Mouse (Mus musculus) neural tube, embryonic 15.5 days (tissue): ENCODE data around the gene Hdac11. TPM values are rescaled to one million over a fixed set of nuclear protein-coding genes. Genes with fewer than 3 reads are reported as not detected.

Experiments used
- ATAC-seq: fragments of 200-750 bp; cut with Nextera tagmentation; 2 replicates; pipeline ENCODE4 v1.8.0; 2017; ENCODE audit warnings: mild to moderate bottlenecking, moderate TSS enrichment, moderate library complexity; ENCODE audit not compliant: low FRiP score
- H3K27ac ChIP-seq: fragments of 300-500 bp; sonication (generic); replicated peaks from 2 replicates; pipeline ENCODE4 v1.5.1; 2015; ENCODE audit warnings: mild to moderate bottlenecking, inconsistent platforms
- H3K27me3 ChIP-seq: fragments of 300-500 bp; sonication (generic); replicated peaks from 2 replicates; pipeline ENCODE4 v1.6.1; 2015; ENCODE audit warnings: inconsistent platforms
- H3K36me3 ChIP-seq: fragments of 300-500 bp; sonication (generic); 2 replicates; pipeline ENCODE4 v1.6.1; 2015; ENCODE audit warnings: inconsistent platforms
- H3K4me1 ChIP-seq: fragments of 300-500 bp; sonication (generic); 2 replicates; pipeline ENCODE4 v1.6.1; 2015; ENCODE audit warnings: inconsistent platforms
- H3K4me2 ChIP-seq: fragments of 300-500 bp; sonication (generic); 2 replicates; pipeline ENCODE4 v1.6.1; 2015; ENCODE audit warnings: inconsistent platforms, mild to moderate bottlenecking, moderate library complexity
- H3K4me3 ChIP-seq: fragments of 300-500 bp; sonication (generic); replicated peaks from 2 replicates; pipeline ENCODE4 v1.5.1; 2015; ENCODE audit warnings: mild to moderate bottlenecking, inconsistent platforms
- H3K9ac ChIP-seq: fragments of 300-500 bp; sonication (generic); replicated peaks from 2 replicates; pipeline ENCODE4 v1.6.1; 2015; ENCODE audit warnings: mild to moderate bottlenecking, inconsistent platforms
- H3K9me3 ChIP-seq: fragments of 300-500 bp; sonication (generic); replicated peaks from 2 replicates; pipeline ENCODE4 v1.6.1; 2016; ENCODE audit warnings: inconsistent platforms
- WGBS: fragments of 180-500 bp; shearing (Covaris S2); methylation state at CpG from one replicate; pipeline ENCODE4 v1.1.7; 2015; ENCODE audit warnings: mixed read lengths; 5-methylcytosine and 5-hydroxymethylcytosine counted together
- polyA plus RNA-seq: library from polyadenylated mRNA; unstranded; fragments of >200 nt; fragmentation: Nextera tagmentation; extraction: Ambion mirVana; gene quantifications from 2 replicates; pipeline ENCODE4 v1.2.1, GENCODE M21; 2015

Hdac11 gene
- polyA plus RNA-seq, 1 experiment from 2014 or later: 51.5 TPM

GRCm38 (mm10) chr6:91139846-91140245, 16.6 kb upstream of the Hdac11 start:
- H3K4me3 ChIP-seq: no peak overlapping the region
- WGBS: 27% methylated on average over 4 of the region's 4 CpGs
- no peaks in the 10 kb centered on the region for H3K36me3 ChIP-seq
- ATAC-seq: no peak; the same call in 1 of the 2 replicates
- no peak overlapping the region for H3K9ac ChIP-seq
- no peaks in the 10 kb centered on the region for H3K4me1 ChIP-seq
- no peak overlapping the region for H3K4me2 ChIP-seq
- H3K27ac ChIP-seq: no peak overlapping the region
- H3K9me3 ChIP-seq: no peaks in the 10 kb centered on the region
- H3K27me3 ChIP-seq: no peaks in the 10 kb centered on the region

- peaks cover 26% of the 10 kb centered on the region for H3K4me1 ChIP-seq
- H3K27ac ChIP-seq: peak overlapping the region; percentile 89; the same call in 1 of the 2 replicates
- no peaks in the 10 kb centered on the region for H3K27me3 ChIP-seq
- no peak overlapping the region for H3K9ac ChIP-seq
- H3K36me3 ChIP-seq: no peaks in the 10 kb centered on the region
- H3K4me2 ChIP-seq: no peak overlapping the region
- no peak overlapping the region for H3K4me3 ChIP-seq
- no peaks in the 10 kb centered on the region for H3K9me3 ChIP-seq
- WGBS: 69% methylated on average over 3 of the region's 3 CpGs
- no peak for ATAC-seq
These were observed 11.4 kb upstream of the Hdac11 start for GRCm38 (mm10) chr6:91145056-91145455.

GRCm38 (mm10) chr6:91145572-91145971, 10.9 kb upstream of the Hdac11 start:
- Histone ChIP-seq H3K4me3 (no peak overlapping the region), H3K9me3 (no peaks in the 10 kb centered on the region), H3K36me3 (no peaks in the 10 kb centered on the region), H3K4me1 (peaks cover 26% of the 10 kb centered on the region), H3K9ac (no peak overlapping the region), H3K27me3 (no peaks in the 10 kb centered on the region), H3K27ac (peak overlapping the region; percentile 89; the same call in 1 of the 2 replicates), H3K4me2 (no peak overlapping the region)
- no peak for ATAC-seq
- 53% methylated on average over 5 of the region's 5 CpGs for WGBS

GRCm38 (mm10) chr6:91146443-91147151, 9.9 kb upstream of the Hdac11 start:
- H3K4me2 ChIP-seq: no peak overlapping the region

GRCm38 (mm10) chr6:91147152-91147770, 9.2 kb upstream of the Hdac11 start:
- H3K4me2 ChIP-seq: no peak overlapping the region

More at GRCm38 (mm10) chr6:91146443-91147151, 9.9 kb upstream of the Hdac11 start:
- H3K9me3 ChIP-seq: no peaks in the 10 kb centered on the region
- 12% methylated on average over 5 of the region's 5 CpGs for WGBS
- no peak overlapping the region for H3K4me3 ChIP-seq
- peak overlapping the region; percentile 89 for H3K27ac ChIP-seq
- peak; percentile 84 for ATAC-seq
- no peaks in the 10 kb centered on the region for H3K36me3 ChIP-seq
- H3K9ac ChIP-seq: 0 out of 2 replicates have a peak overlapping the region, but pooled peaks have one; percentile 8
- H3K4me1 ChIP-seq: peaks cover 26% of the 10 kb centered on the region
- H3K27me3 ChIP-seq: no peaks in the 10 kb centered on the region

GRCm38 (mm10) chr6:91152892-91153548, 3.4 kb upstream of the Hdac11 start:
- H3K9me3 ChIP-seq: no peaks in the 10 kb centered on the region
- peak overlapping the region; percentile 52 for H3K4me2 ChIP-seq
- no peak for ATAC-seq
- peak overlapping the region; percentile 30; the same call in 1 of the 2 replicates for H3K4me3 ChIP-seq
- H3K36me3 ChIP-seq: no peaks in the 10 kb centered on the region
- H3K4me1 ChIP-seq: peaks cover 53% of the 10 kb centered on the region
- WGBS: 37% methylated on average over 7 of the region's 7 CpGs
- peak overlapping the region; percentile 91 for H3K27ac ChIP-seq
- H3K27me3 ChIP-seq: no peaks in the 10 kb centered on the region
- peak overlapping the region; percentile 24; the same call in 1 of the 2 replicates for H3K9ac ChIP-seq

More at GRCm38 (mm10) chr6:91147152-91147770, 9.2 kb upstream of the Hdac11 start:
- no peaks in the 10 kb centered on the region for H3K27me3 ChIP-seq
- no peak overlapping the region for H3K9ac ChIP-seq
- peak; percentile 58 for ATAC-seq
- no peaks in the 10 kb centered on the region for H3K9me3 ChIP-seq
- H3K27ac ChIP-seq: peak overlapping the region; percentile 89
- H3K4me1 ChIP-seq: peaks cover 27% of the 10 kb centered on the region
- no peak overlapping the region for H3K4me3 ChIP-seq
- WGBS: 61% methylated on average over 2 of the region's 2 CpGs
- no peaks in the 10 kb centered on the region for H3K36me3 ChIP-seq

- Histone ChIP-seq H3K36me3 (0 out of 2 replicates have a peak, but pooled peaks cover under 1% of the 10 kb centered on the region), H3K4me2 (peak overlapping the region; percentile 52), H3K9me3 (no peaks in the 10 kb centered on the region), H3K4me3 (peak overlapping the region; percentile 30), H3K4me1 (peaks cover 58% of the 10 kb centered on the region), H3K9ac (peak overlapping the region; percentile 24; the same call in 1 of the 2 replicates), H3K27me3 (no peaks in the 10 kb centered on the region), H3K27ac (peak overlapping the region; percentile 91)
- peak; percentile 85 for ATAC-seq
- WGBS: under 1% methylated on average over 10 of the region's 10 CpGs
These were observed 2.9 kb upstream of the Hdac11 start for GRCm38 (mm10) chr6:91153549-91154064.

GRCm38 (mm10) chr6:91154685-91155084, 1.8 kb upstream of the Hdac11 start:
- no peak for ATAC-seq
- no peaks in the 10 kb centered on the region for H3K9me3 ChIP-seq
- peak overlapping the region; percentile 91 for H3K27ac ChIP-seq
- WGBS: 63% methylated on average over 4 of the region's 4 CpGs
- no peaks in the 10 kb centered on the region for H3K27me3 ChIP-seq
- 0 out of 2 replicates have a peak, but pooled peaks cover 3% of the 10 kb centered on the region for H3K36me3 ChIP-seq
- H3K9ac ChIP-seq: no peak overlapping the region
- no peak overlapping the region for H3K4me2 ChIP-seq
- H3K4me3 ChIP-seq: no peak overlapping the region
- peaks cover 69% of the 10 kb centered on the region for H3K4me1 ChIP-seq

GRCm38 (mm10) chr6:91155286-91155685, 1.2 kb upstream of the Hdac11 start:
- Histone ChIP-seq H3K9me3 (no peaks in the 10 kb centered on the region), H3K27ac (peak overlapping the region; percentile 91; the same call in 1 of the 2 replicates), H3K4me2 (no peak overlapping the region), H3K4me1 (peaks cover 75% of the 10 kb centered on the region), H3K4me3 (no peak overlapping the region), H3K27me3 (no peaks in the 10 kb centered on the region), H3K9ac (no peak overlapping the region), H3K36me3 (0 out of 2 replicates have a peak, but pooled peaks cover 3% of the 10 kb centered on the region)
- ATAC-seq: no peak
- WGBS: 69% methylated on average over 3 of the region's 3 CpGs

- Histone ChIP-seq H3K9ac (no peak overlapping the region), H3K9me3 (no peaks in the 10 kb centered on the region), H3K36me3 (0 out of 2 replicates have a peak, but pooled peaks cover 3% of the 10 kb centered on the region), H3K4me1 (peaks cover 83% of the 10 kb centered on the region), H3K4me2 (peak overlapping the region; percentile 83), H3K27ac (peak overlapping the region; percentile 86), H3K27me3 (no peaks in the 10 kb centered on the region), H3K4me3 (peak overlapping the region; percentile 65)
- ATAC-seq: no peak
- 11% methylated on average over 4 of the region's 4 CpGs for WGBS
These were observed 403 bp upstream of the Hdac11 start for GRCm38 (mm10) chr6:91156062-91156461.

- WGBS: 29% methylated on average over 5 of the region's 6 CpGs
- Histone ChIP-seq H3K4me3 (peak overlapping the region; percentile 65), H3K27ac (peak overlapping the region; percentile 86), H3K9me3 (no peaks in the 10 kb centered on the region), H3K27me3 (no peaks in the 10 kb centered on the region), H3K4me1 (peaks cover 90% of the 10 kb centered on the region), H3K36me3 (peaks cover 3% of the 10 kb centered on the region; the same call in 1 of the 2 replicates), H3K4me2 (peak overlapping the region; percentile 83), H3K9ac (peak overlapping the region; percentile 68)
- ATAC-seq: no peak
These were observed 739 bp downstream of the Hdac11 start for GRCm38 (mm10) chr6:91157237-91157570.
